Mouse (Mus musculus): ENCODE measurements around the gene Olfr825.

DNA sequence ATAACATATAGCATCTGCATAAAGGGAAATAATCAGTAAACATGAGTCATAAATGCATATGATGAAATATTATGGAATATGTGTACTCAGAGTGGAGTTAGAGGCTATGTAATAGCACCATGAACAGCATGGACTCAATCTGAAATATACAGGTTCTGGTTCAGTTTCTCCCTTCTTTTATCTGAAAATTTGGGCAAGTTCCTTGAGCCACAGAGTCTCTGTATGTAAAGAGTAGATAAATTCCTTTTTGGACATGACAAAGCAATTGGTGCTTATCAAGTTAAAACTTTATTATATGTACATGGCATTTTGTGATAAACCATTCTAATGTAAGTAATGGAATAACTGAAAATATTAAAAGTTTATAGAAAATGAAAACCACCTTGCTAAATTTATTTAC is 1.4 kb downstream of the Olfr825 start:
- TF ChIP-seq POLR2A (IDR thresholded peaks at IDR 0.05; ENCODE audit: extremely low read depth, insufficient read depth, low read length) (no peak), CTCF (IDR thresholded peaks at IDR 0.05; ENCODE audit: low read depth, low read length) (no peak)

Data from liver, adult 2 months (tissue).